Mouse (Mus musculus) thymus, adult 2 months (tissue): ENCODE results near the gene Ppp1r14d.

Experiments
- CTCF ChIP-seq: fragments of 200-500 bp; IDR thresholded peaks from 2 replicates; pipeline ENCODE4 v1.5.1; 2012; ENCODE audit warnings: mild to moderate bottlenecking, control low read depth, low read length, moderate library complexity, borderline replicate concordance; ENCODE audit not compliant: control insufficient read depth, poor library complexity, insufficient read depth; ENCODE audit errors: extremely low read depth
- POLR2A ChIP-seq: fragments of 200-500 bp; IDR thresholded peaks from 2 replicates; pipeline ENCODE4 v1.6.1; 2012; ENCODE audit warnings: mild to moderate bottlenecking, low read length, control low read depth, moderate library complexity; ENCODE audit not compliant: control insufficient read depth, poor library complexity, insufficient read depth; ENCODE audit errors: extremely low read depth

GRCm38 (mm10) chr2:119260518-119260917 lies 30.8 kb upstream of the Ppp1r14d start:
- TF ChIP-seq CTCF = no peak
- no peak for TF ChIP-seq POLR2A
